Comparison of ENCODE assay signal across 26 mouse cellular contexts in genomic region chr17:47658741-47659243, GRCm38 (mm10). TPM values are rescaled to one million over a fixed set of nuclear protein-coding genes. Genes with fewer than 3 reads are reported as not detected.
DNase-seq lines count a peak whose midpoint lies in the region; ATAC-seq and TF ChIP-seq lines count a peak whose summit lies in the region.
"Had no signal": no experiment of that assay in that cellular context is flagged by ENCODE, and none has a peak within 500 bp of the region (broad histone marks: within the 10 kb centered on the region; RNA-seq: fewer than 3 reads in every experiment).

No protein-coding gene starts in this region.

- H3K36me3 ChIP-seq in liver, embryonic 15.5 days (replicated peaks): peaks cover 8% of the 10 kb centered on the region; the same call in 1 of the 2 replicates
- no peaks in the 10 kb centered on the region for H3K36me3 ChIP-seq in liver, embryonic 11.5 days (ENCODE audit: control insufficient read depth, insufficient read depth, low read length)
- H3K36me3 ChIP-seq: embryonic facial prominence, embryonic 15.5 days; heart, embryonic 15.5 days had no signal

- H3K9ac ChIP-seq in liver, embryonic 15.5 days: no peak overlapping the region
- H3K9ac ChIP-seq in liver, embryonic 11.5 days (ENCODE audit: low read depth, low read length): no peak overlapping the region
- H3K9ac ChIP-seq: embryonic facial prominence, embryonic 12.5 days; embryonic facial prominence, embryonic 15.5 days; forebrain, postnatal 0 days; heart, embryonic 15.5 days; hindbrain, embryonic 13.5 days; intestine, embryonic 15.5 days had no signal

- TF ChIP-seq CTCF in bone marrow macrophage, adult 2 months (IDR thresholded peaks at IDR 0.05; ENCODE audit: low read depth, low read length): no peak

- no peak for TF ChIP-seq POLR2A in bone marrow macrophage, adult 2 months (IDR thresholded peaks at IDR 0.05; ENCODE audit: borderline replicate concordance, low read depth, low read length)

- WGBS in liver, embryonic 15.5 days (ENCODE audit: insufficient replicate concordance): 39% methylated on average over 3 of the region's 3 CpGs
- WGBS in liver, embryonic 11.5 days: 60% methylated on average over 3 of the region's 3 CpGs

- no peak for ATAC-seq in liver, embryonic 15.5 days (ENCODE audit: insufficient read depth)
- ATAC-seq in liver, embryonic 11.5 days (replicated peaks; ENCODE audit: low FRiP score): no peak
- ATAC-seq: activated CD4-positive, CD25-positive, alpha-beta regulatory T cell, adult 4 months; forebrain, embryonic 14.5 days; forebrain, postnatal 0 days; hindbrain, embryonic 16.5 days; intestine, embryonic 15.5 days had no signal

- peaks cover 6% of the 10 kb centered on the region; the same call in 1 of the 2 replicates for H3K4me1 ChIP-seq in liver, embryonic 15.5 days (replicated peaks)
- H3K4me1 ChIP-seq in liver, embryonic 11.5 days (replicated peaks; ENCODE audit: control insufficient read depth, insufficient read depth, low read length): no peaks in the 10 kb centered on the region
- H3K4me1 ChIP-seq in bone marrow macrophage, adult 2 months (ENCODE audit: control insufficient read depth, insufficient read depth, low read length): peaks cover 35% of the 10 kb centered on the region
- H3K4me1 ChIP-seq: embryonic facial prominence, embryonic 12.5 days; embryonic facial prominence, embryonic 15.5 days; heart, embryonic 10.5 days; heart, embryonic 15.5 days; intestine, embryonic 15.5 days had no signal

- no peak for DNase-seq in liver, embryonic 11.5 days (ENCODE audit: low spot score)
- peak; percentile 29 for DNase-seq in skeletal muscle tissue, adult 2 months (ENCODE audit: low read depth, low spot score)
- DNase-seq in ovary, adult 18-20 months (ENCODE audit: low spot score): no peak
- DNase-seq in kidney, postnatal 14 days: no peak
- DNase-seq: adrenal gland, postnatal 10 days; adrenal gland, postnatal 36 days; cerebellum, adult 11-12 months; cerebellum, adult 8-10 months; cerebellum, postnatal 10 days; forebrain, postnatal 0 days; gastrocnemius, adult 2 months; gastrocnemius, postnatal 14 days; heart, postnatal 10 days; heart, postnatal 36 days had no signal

- no peak overlapping the region for H3K4me2 ChIP-seq in liver, embryonic 15.5 days
- H3K4me2 ChIP-seq in liver, embryonic 11.5 days: no peak overlapping the region
- H3K4me2 ChIP-seq: embryonic facial prominence, embryonic 12.5 days; embryonic facial prominence, embryonic 15.5 days; heart, embryonic 15.5 days; hindbrain, embryonic 13.5 days; intestine, embryonic 15.5 days had no signal

- H3K9me3 ChIP-seq in liver, embryonic 15.5 days (replicated peaks): no peaks in the 10 kb centered on the region
- no peaks in the 10 kb centered on the region for H3K9me3 ChIP-seq in liver, embryonic 11.5 days (ENCODE audit: control insufficient read depth, low read length)
- H3K9me3 ChIP-seq: embryonic facial prominence, embryonic 12.5 days; embryonic facial prominence, embryonic 15.5 days; heart, embryonic 10.5 days; heart, embryonic 15.5 days; hindbrain, embryonic 10.5 days; hindbrain, embryonic 13.5 days; intestine, embryonic 15.5 days had no signal

- 0 out of 2 replicates have a peak overlapping the region, but pooled peaks have one; percentile 7 for H3K27ac ChIP-seq in liver, embryonic 15.5 days (replicated peaks)
- H3K27ac ChIP-seq in liver, embryonic 11.5 days (ENCODE audit: low read depth, low read length): no peak overlapping the region
- H3K27ac ChIP-seq in bone marrow macrophage, adult 2 months (ENCODE audit: insufficient read depth, low read depth, low read length): peak overlapping the region; percentile 94
- H3K27ac ChIP-seq: embryonic facial prominence, embryonic 12.5 days; embryonic facial prominence, embryonic 15.5 days; gastrocnemius, adult 2 months; heart, embryonic 10.5 days; heart, embryonic 15.5 days; hindbrain, embryonic 10.5 days; hindbrain, embryonic 13.5 days; intestine, embryonic 15.5 days had no signal

- H3K27me3 ChIP-seq in liver, embryonic 15.5 days: no peaks in the 10 kb centered on the region
- no peaks in the 10 kb centered on the region for H3K27me3 ChIP-seq in liver, embryonic 11.5 days (replicated peaks; ENCODE audit: control insufficient read depth, insufficient read depth, low read length)
- H3K27me3 ChIP-seq: embryonic facial prominence, embryonic 12.5 days; embryonic facial prominence, embryonic 15.5 days; heart, embryonic 15.5 days; hindbrain, embryonic 13.5 days; intestine, embryonic 15.5 days had no signal

- H3K4me3 ChIP-seq in liver, embryonic 15.5 days (replicated peaks): no peak overlapping the region
- no peak overlapping the region for H3K4me3 ChIP-seq in liver, embryonic 11.5 days (ENCODE audit: low read depth, low read length)
- no peak overlapping the region for H3K4me3 ChIP-seq in bone marrow macrophage, adult 2 months (ENCODE audit: insufficient read depth, low read length)
- H3K4me3 ChIP-seq: embryonic facial prominence, embryonic 12.5 days; embryonic facial prominence, embryonic 15.5 days; gastrocnemius, adult 2 months; heart, embryonic 10.5 days; heart, embryonic 15.5 days; hindbrain, embryonic 10.5 days; hindbrain, embryonic 13.5 days; intestine, embryonic 15.5 days had no signal

RNA-seq across cellular contexts. Expression of gene Usp49, which starts 28.3 kb away (rescaled TPM):
- polyA plus RNA-seq in liver, embryonic 15.5 days (2015; fragmentation: Nextera tagmentation; extraction: Ambion mirVana): 2.8 and 3.7 TPM in 2 replicates
- polyA plus RNA-seq in liver, embryonic 11.5 days (2014; fragmentation: Nextera tagmentation; extraction: Ambion mirVana): 4.1 and 4.8 TPM in 2 replicates
- 7.3 and 8.6 TPM in 2 replicates for polyA plus RNA-seq in bone marrow macrophage, adult 2 months (2012; ENCODE audit: insufficient read depth, insufficient read length, missing spikeins)

RNA-seq across cellular contexts. Expression of gene Tomm6, which starts 29.4 kb away (rescaled TPM):
- 193 and 205 TPM in 2 replicates for polyA plus RNA-seq in liver, embryonic 15.5 days (2015; fragmentation: Nextera tagmentation; extraction: Ambion mirVana)
- polyA plus RNA-seq in liver, embryonic 11.5 days (2014; fragmentation: Nextera tagmentation; extraction: Ambion mirVana): 442 and 486 TPM in 2 replicates
- polyA plus RNA-seq in bone marrow macrophage, adult 2 months (2012; ENCODE audit: insufficient read depth, insufficient read length, missing spikeins): 220 TPM in 2 replicates

RNA-seq across cellular contexts. Expression of gene Frs3, which starts 30.0 kb away (rescaled TPM):
- polyA plus RNA-seq in liver, embryonic 15.5 days (2015; fragmentation: Nextera tagmentation; extraction: Ambion mirVana): 1.5 and 1.6 TPM in 2 replicates
- polyA plus RNA-seq in liver, embryonic 11.5 days (2014; fragmentation: Nextera tagmentation; extraction: Ambion mirVana): 2.3 and 3.5 TPM in 2 replicates
- 3.1 and 8.4 TPM in 2 replicates for polyA plus RNA-seq in bone marrow macrophage, adult 2 months (2012; ENCODE audit: insufficient read depth, insufficient read length, missing spikeins)
- polyA plus RNA-seq: activated CD4-positive, CD25-positive, alpha-beta regulatory T cell, adult 4 months had no signal

RNA-seq across cellular contexts. Expression of gene Gm21981, which starts 35.5 kb away (rescaled TPM):
- 0.07 TPM in 1 of 2 replicates, not detected in the other for polyA plus RNA-seq in liver, embryonic 15.5 days (2015; fragmentation: Nextera tagmentation; extraction: Ambion mirVana)
- polyA plus RNA-seq in liver, embryonic 11.5 days (2014; fragmentation: Nextera tagmentation; extraction: Ambion mirVana): 0.22 and 0.49 TPM in 2 replicates
- 0.58 and 0.97 TPM in 2 replicates for polyA plus RNA-seq in bone marrow macrophage, adult 2 months (2012; ENCODE audit: insufficient read depth, insufficient read length, missing spikeins)
- polyA plus RNA-seq: activated CD4-positive, CD25-positive, alpha-beta regulatory T cell, adult 4 months had no signal

RNA-seq across cellular contexts. Expression of gene Prickle4, which starts 35.7 kb away (rescaled TPM):
- polyA plus RNA-seq in liver, embryonic 15.5 days (2015; fragmentation: Nextera tagmentation; extraction: Ambion mirVana): not detected in 2 replicates
- 0.44 and 1.7 TPM in 2 replicates for polyA plus RNA-seq in liver, embryonic 11.5 days (2014; fragmentation: Nextera tagmentation; extraction: Ambion mirVana)
- polyA plus RNA-seq in bone marrow macrophage, adult 2 months (2012; ENCODE audit: insufficient read depth, insufficient read length, missing spikeins): 2.9 and 3.2 TPM in 2 replicates
- polyA plus RNA-seq: activated CD4-positive, CD25-positive, alpha-beta regulatory T cell, adult 4 months; heart, embryonic 10.5 days had no signal
